Mouse (Mus musculus): ENCODE results near the gene Gm28043. TPM values are rescaled to one million over a fixed set of nuclear protein-coding genes. Genes with fewer than 3 reads are reported as not detected.

The Gm28043 gene
- polyA plus RNA-seq, 1 experiment, result 1.0 TPM

- H3K36me3 ChIP-seq (ENCODE audit: control insufficient read depth, insufficient read depth), result peaks cover 56% of the 10 kb centered on the region
- no peaks in the 10 kb centered on the region for H3K27me3 ChIP-seq (ENCODE audit: control insufficient read depth, insufficient read depth, insufficient read length)
- no peak for TF ChIP-seq E2F4 (IDR thresholded peaks at IDR 0.05; ENCODE audit: insufficient read depth)
- no peak for TF ChIP-seq POLR2A (IDR thresholded peaks at IDR 0.05; ENCODE audit: insufficient read length, low read depth)
- no peak for TF ChIP-seq TCF12 (IDR thresholded peaks at IDR 0.05; ENCODE audit: insufficient read depth, poor library complexity, severe bottlenecking)
- no peak for TF ChIP-seq MYOG (IDR thresholded peaks at IDR 0.05; ENCODE audit: control insufficient read depth in 1 of 3, insufficient read depth in 1 of 3, insufficient read length in 2 of 3, low read depth in 2 of 3)
- no peak for TF ChIP-seq TCF3 (IDR thresholded peaks at IDR 0.05; ENCODE audit: insufficient read length, low read depth)
- no peak for TF ChIP-seq CEBPB (IDR thresholded peaks at IDR 0.05; ENCODE audit: insufficient read depth, poor library complexity, severe bottlenecking)
- no peak for TF ChIP-seq MAX (IDR thresholded peaks at IDR 0.05; ENCODE audit: low read depth)
- no peak for TF ChIP-seq POLR2AphosphoS2 (IDR thresholded peaks at IDR 0.05; ENCODE audit: insufficient read length, low read depth)
- TF ChIP-seq SRF (IDR thresholded peaks at IDR 0.05; ENCODE audit: control insufficient read depth, insufficient read length, low read depth), result no peak
- no peak for TF ChIP-seq USF1 (IDR thresholded peaks at IDR 0.05; ENCODE audit: low read depth)
- TF ChIP-seq MYOD1 (IDR thresholded peaks at IDR 0.05; ENCODE audit: control insufficient read depth in 1 of 3, insufficient read length in 2 of 3, low read depth in 2 of 3), result no peak
- TF ChIP-seq REST (IDR thresholded peaks at IDR 0.05; ENCODE audit: insufficient read depth, insufficient read length), result no peak
- H3ac ChIP-seq (ENCODE audit: control insufficient read depth, insufficient read length), result no peak overlapping the region
- H3K79me2 ChIP-seq (ENCODE audit: control insufficient read depth, insufficient read depth), result no peaks in the 10 kb centered on the region
- H3K4me2 ChIP-seq (ENCODE audit: low read depth), result no peak overlapping the region
- no peak overlapping the region for H3K4me3 ChIP-seq
Observed at GRCm38 (mm10) chr17:29680921-29681320, 66.2 kb downstream of the Gm28043 start.

GRCm38 (mm10) chr17:29681669-29682068 lies 67.0 kb downstream of the Gm28043 start:
- TF ChIP-seq TCF3 (IDR thresholded peaks at IDR 0.05; ENCODE audit: insufficient read length, low read depth) (no peak), REST (IDR thresholded peaks at IDR 0.05; ENCODE audit: insufficient read depth, insufficient read length) (no peak)
- H3K27me3 ChIP-seq (ENCODE audit: control insufficient read depth, insufficient read depth, insufficient read length), result no peaks in the 10 kb centered on the region
- no peak overlapping the region for H3K4me3 ChIP-seq
- H3ac ChIP-seq (ENCODE audit: control insufficient read depth, insufficient read length), result no peak overlapping the region
- H3K79me2 ChIP-seq (ENCODE audit: control insufficient read depth, insufficient read depth), result no peaks in the 10 kb centered on the region
- H3K36me3 ChIP-seq (ENCODE audit: control insufficient read depth, insufficient read depth), result peaks cover 50% of the 10 kb centered on the region
- no peak overlapping the region for H3K4me2 ChIP-seq (ENCODE audit: low read depth)

GRCm38 (mm10) chr17:29682261-29682660 lies 67.6 kb downstream of the Gm28043 start:
- Histone ChIP-seq H3K79me2 (ENCODE audit: control insufficient read depth, insufficient read depth) (no peaks in the 10 kb centered on the region), H3K4me3 (no peak overlapping the region), H3K36me3 (ENCODE audit: control insufficient read depth, insufficient read depth) (peaks cover 44% of the 10 kb centered on the region), H3K27me3 (ENCODE audit: control insufficient read depth, insufficient read depth, insufficient read length) (no peaks in the 10 kb centered on the region), H3ac (ENCODE audit: control insufficient read depth, insufficient read length) (no peak overlapping the region), H3K4me2 (ENCODE audit: low read depth) (no peak overlapping the region)
- no peak for TF ChIP-seq MYOG (IDR thresholded peaks at IDR 0.05; ENCODE audit: control insufficient read depth in 1 of 3, insufficient read depth in 1 of 3, insufficient read length in 2 of 3, low read depth in 2 of 3)
- TF ChIP-seq TCF3 (IDR thresholded peaks at IDR 0.05; ENCODE audit: insufficient read length, low read depth), result no peak
- no peak for TF ChIP-seq MAX (IDR thresholded peaks at IDR 0.05; ENCODE audit: low read depth)
- no peak for TF ChIP-seq SRF (IDR thresholded peaks at IDR 0.05; ENCODE audit: control insufficient read depth, insufficient read length, low read depth)
- TF ChIP-seq TCF12 (IDR thresholded peaks at IDR 0.05; ENCODE audit: insufficient read depth, poor library complexity, severe bottlenecking), result no peak
- TF ChIP-seq POLR2A (IDR thresholded peaks at IDR 0.05; ENCODE audit: insufficient read length, low read depth), result no peak
- TF ChIP-seq MYOD1 (IDR thresholded peaks at IDR 0.05; ENCODE audit: control insufficient read depth in 1 of 3, insufficient read length in 2 of 3, low read depth in 2 of 3), result no peak
- no peak for TF ChIP-seq POLR2AphosphoS2 (IDR thresholded peaks at IDR 0.05; ENCODE audit: insufficient read length, low read depth)
- no peak for TF ChIP-seq REST (IDR thresholded peaks at IDR 0.05; ENCODE audit: insufficient read depth, insufficient read length)
- no peak for TF ChIP-seq CEBPB (IDR thresholded peaks at IDR 0.05; ENCODE audit: insufficient read depth, poor library complexity, severe bottlenecking)
- TF ChIP-seq USF1 (IDR thresholded peaks at IDR 0.05; ENCODE audit: low read depth), result no peak
- no peak for TF ChIP-seq E2F4 (IDR thresholded peaks at IDR 0.05; ENCODE audit: insufficient read depth)

GRCm38 (mm10) chr17:29683127-29683526 lies 68.5 kb downstream of the Gm28043 start:
- H3K4me3 ChIP-seq, result no peak overlapping the region
- TF ChIP-seq SRF (IDR thresholded peaks at IDR 0.05; ENCODE audit: control insufficient read depth, insufficient read length, low read depth) (no peak), REST (IDR thresholded peaks at IDR 0.05; ENCODE audit: insufficient read depth, insufficient read length) (no peak), TCF12 (IDR thresholded peaks at IDR 0.05; ENCODE audit: insufficient read depth, poor library complexity, severe bottlenecking) (no peak), MYOG (IDR thresholded peaks at IDR 0.05; ENCODE audit: control insufficient read depth in 1 of 3, insufficient read depth in 1 of 3, insufficient read length in 2 of 3, low read depth in 2 of 3) (no peak), TCF3 (IDR thresholded peaks at IDR 0.05; ENCODE audit: insufficient read length, low read depth) (no peak), CEBPB (IDR thresholded peaks at IDR 0.05; ENCODE audit: insufficient read depth, poor library complexity, severe bottlenecking) (no peak), USF1 (IDR thresholded peaks at IDR 0.05; ENCODE audit: low read depth) (no peak), MYOD1 (IDR thresholded peaks at IDR 0.05; ENCODE audit: control insufficient read depth in 1 of 3, insufficient read length in 2 of 3, low read depth in 2 of 3) (no peak)
- H3K27me3 ChIP-seq (ENCODE audit: control insufficient read depth, insufficient read depth, insufficient read length), result no peaks in the 10 kb centered on the region
- peaks cover 36% of the 10 kb centered on the region for H3K36me3 ChIP-seq (ENCODE audit: control insufficient read depth, insufficient read depth)
- H3ac ChIP-seq (ENCODE audit: control insufficient read depth, insufficient read length), result no peak overlapping the region
- no peak overlapping the region for H3K4me2 ChIP-seq (ENCODE audit: low read depth)
- H3K79me2 ChIP-seq (ENCODE audit: control insufficient read depth, insufficient read depth), result no peaks in the 10 kb centered on the region

- Histone ChIP-seq H3K79me2 (ENCODE audit: control insufficient read depth, insufficient read depth) (no peaks in the 10 kb centered on the region), H3K4me3 (no peak overlapping the region), H3ac (ENCODE audit: control insufficient read depth, insufficient read length) (no peak overlapping the region), H3K27me3 (ENCODE audit: control insufficient read depth, insufficient read depth, insufficient read length) (no peaks in the 10 kb centered on the region), H3K36me3 (ENCODE audit: control insufficient read depth, insufficient read depth) (peaks cover 34% of the 10 kb centered on the region), H3K4me2 (ENCODE audit: low read depth) (no peak overlapping the region)
- no peak for TF ChIP-seq MAX (IDR thresholded peaks at IDR 0.05; ENCODE audit: low read depth)
- no peak for TF ChIP-seq SRF (IDR thresholded peaks at IDR 0.05; ENCODE audit: control insufficient read depth, insufficient read length, low read depth)
- no peak for TF ChIP-seq REST (IDR thresholded peaks at IDR 0.05; ENCODE audit: insufficient read depth, insufficient read length)
- no peak for TF ChIP-seq POLR2A (IDR thresholded peaks at IDR 0.05; ENCODE audit: insufficient read length, low read depth)
- no peak for TF ChIP-seq MYOD1 (IDR thresholded peaks at IDR 0.05; ENCODE audit: control insufficient read depth in 1 of 3, insufficient read length in 2 of 3, low read depth in 2 of 3)
- no peak for TF ChIP-seq TCF12 (IDR thresholded peaks at IDR 0.05; ENCODE audit: insufficient read depth, poor library complexity, severe bottlenecking)
Observed at GRCm38 (mm10) chr17:29684275-29684674, 69.6 kb downstream of the Gm28043 start.
